Mouse (Mus musculus) brain, embryonic 18.5 days (tissue): ENCODE measurements around the gene Adamts14.

Experiments
- DNase-seq: peaks from one replicate; pipeline ENCODE4 v3.0.0-alpha.2; 2012; ENCODE audit warnings: low read depth, low spot score

Adamts14 gene

DNA sequence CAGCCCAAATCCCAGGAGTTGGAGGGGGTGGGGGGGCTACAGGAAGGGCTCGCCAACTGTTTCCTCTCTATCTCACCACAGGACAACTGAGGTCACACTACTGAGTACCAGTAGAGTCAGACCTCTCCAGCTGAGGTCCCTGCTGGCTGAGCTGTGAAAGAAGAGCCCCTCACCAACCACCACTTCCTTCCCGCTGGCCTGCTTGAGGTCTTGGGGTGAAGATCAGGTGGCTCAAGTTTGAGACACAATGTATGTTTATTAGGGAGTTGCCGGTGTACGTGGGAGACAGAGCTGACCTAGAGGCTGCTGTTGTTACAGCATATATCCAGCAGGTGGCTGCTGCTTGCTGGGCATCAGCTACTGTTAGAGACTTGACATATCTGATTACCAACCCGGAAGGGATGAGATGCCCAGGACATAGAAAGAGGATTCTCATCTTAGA is 2.5 kb upstream of the Adamts14 start:
- no peak for DNase-seq

DNA sequence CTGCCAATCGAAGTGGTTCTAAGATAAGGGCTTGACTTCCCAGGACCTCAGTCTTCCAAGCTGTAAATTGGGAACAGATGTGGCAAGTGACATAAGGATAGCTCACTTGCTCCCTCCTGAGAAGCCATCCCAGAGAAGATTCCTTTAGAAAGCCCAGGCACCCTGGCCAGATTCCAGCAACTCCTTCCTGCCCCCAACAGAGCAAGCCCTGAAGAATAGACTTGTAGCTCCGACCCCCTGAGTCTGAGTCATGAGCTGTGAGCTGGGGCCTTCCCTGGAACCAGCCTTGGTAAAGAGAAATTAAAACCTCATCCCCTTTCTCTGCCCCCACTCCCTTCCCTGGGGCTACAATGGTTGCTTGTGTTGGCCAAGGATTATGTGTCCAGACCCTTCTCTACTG is 1.3 kb upstream of the Adamts14 start:
- DNase-seq, result no peak

DNA sequence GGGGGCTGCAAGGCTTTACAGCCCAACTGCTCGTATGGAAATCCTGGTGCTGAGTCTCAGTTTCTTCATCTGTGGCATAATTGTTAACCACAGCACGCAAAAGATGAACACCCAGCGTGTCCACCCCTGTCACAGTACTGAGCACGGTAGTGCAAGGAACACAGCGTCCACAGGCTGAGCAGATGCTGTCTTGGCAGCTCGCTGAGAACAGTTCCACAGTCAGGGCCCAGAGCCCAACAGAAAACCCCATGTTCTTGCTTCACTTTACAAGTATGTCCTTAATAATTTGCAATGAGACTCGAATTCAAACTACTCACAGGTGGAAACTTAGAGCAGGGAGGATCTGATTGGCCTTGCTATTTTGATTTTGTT is 592 bp upstream of the Adamts14 start:
- DNase-seq, result no peak

DNA sequence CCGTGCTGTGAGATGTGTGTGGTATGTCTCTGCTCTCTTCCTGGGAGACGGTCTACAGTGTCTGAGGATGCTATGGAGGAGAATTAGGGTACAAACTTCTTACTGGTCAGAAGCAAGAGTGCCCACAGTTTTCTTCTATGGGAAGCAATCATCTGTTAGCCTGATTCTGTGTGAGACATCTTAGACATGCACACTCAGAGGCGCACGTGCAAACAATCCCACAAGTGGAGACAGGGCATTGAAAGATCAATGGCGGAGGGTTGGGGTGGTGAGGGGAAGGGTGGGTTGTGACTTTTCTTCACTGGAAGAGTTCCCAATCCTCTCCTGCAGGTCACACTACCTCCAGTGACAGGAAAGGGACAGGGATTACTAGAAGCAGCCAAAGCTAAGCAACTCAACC is 607 bp downstream of the Adamts14 start:
- DNase-seq, result no peak

DNA sequence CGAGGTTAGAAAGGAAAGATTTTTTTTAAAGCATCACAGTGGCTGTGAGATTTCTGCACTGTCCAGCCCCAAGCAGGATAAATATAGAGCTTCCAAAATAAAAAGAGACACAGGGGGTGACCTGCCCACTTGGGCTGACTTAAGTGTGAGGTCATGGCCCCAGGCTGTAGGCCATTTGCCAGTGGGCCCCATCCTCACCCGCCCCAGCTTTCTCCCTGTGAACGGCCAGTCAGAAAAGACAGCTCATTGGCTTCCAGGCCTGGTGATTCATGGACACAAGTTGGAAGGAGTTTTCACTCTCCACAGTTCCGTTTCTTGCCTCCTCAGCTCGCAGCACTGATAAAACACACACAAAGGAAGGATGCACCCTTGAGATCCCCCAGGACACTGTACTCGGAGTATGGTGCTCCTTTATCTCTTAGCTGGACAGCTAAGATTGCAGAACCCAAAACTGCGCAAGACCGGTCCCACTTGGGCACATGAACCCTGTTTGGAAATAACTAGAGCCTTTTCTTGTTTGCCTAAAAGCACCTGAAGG is 1.1 kb downstream of the Adamts14 start:
- no peak for DNase-seq

GRCm38 (mm10) chr10:61267378-61267777 is 5.9 kb downstream of the Adamts14 start:
- DNase-seq, result no peak

GRCm38 (mm10) chr10:61263606-61264005 is 9.6 kb downstream of the Adamts14 start:
- DNase-seq, result no peak

- DNase-seq, result no peak
These were observed 11.7 kb downstream of the Adamts14 start for GRCm38 (mm10) chr10:61261229-61262156.

DNA sequence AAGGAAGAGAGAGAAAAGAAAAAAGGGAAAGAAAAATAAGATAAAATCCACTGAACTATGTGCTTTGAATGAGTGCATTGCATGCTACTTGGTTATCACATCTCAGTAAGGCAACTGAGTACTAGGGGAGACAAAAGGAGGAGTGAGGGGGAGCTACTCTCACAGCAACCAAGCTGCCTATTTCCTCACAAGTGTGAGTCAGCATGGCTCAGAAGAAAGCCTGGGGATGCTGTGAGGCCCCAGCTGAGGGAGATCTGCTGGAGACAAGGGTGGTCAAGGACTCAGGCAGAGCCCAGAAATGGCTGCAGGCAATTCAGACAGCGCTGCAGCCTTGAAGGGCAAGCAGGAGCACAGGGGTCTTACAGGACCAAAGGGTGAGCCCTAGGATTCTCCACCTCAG is 15.1 kb downstream of the Adamts14 start:
- no peak for DNase-seq

DNA sequence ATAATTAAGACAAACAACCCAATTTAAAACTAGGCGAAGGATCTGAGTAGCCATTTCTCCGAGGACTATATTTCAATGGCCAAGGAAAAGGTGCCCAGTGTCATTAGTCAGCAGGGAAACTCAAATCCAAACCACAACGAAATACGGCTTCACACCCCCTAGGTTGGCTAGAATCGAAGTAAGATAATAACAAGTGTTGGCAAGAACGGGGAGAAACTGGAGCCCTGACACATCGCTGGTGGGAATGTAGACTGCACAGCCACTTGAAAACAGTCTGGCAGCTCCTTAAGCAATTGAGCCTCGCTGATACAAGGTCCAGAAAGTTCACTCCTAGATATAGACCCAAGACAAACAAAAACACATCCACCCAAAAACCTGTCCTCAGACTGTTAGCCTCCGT is 16.6 kb downstream of the Adamts14 start:
- DNase-seq, result no peak

- DNase-seq, result no peak
These were observed 18.0 kb downstream of the Adamts14 start for GRCm38 (mm10) chr10:61255190-61255589.

DNA sequence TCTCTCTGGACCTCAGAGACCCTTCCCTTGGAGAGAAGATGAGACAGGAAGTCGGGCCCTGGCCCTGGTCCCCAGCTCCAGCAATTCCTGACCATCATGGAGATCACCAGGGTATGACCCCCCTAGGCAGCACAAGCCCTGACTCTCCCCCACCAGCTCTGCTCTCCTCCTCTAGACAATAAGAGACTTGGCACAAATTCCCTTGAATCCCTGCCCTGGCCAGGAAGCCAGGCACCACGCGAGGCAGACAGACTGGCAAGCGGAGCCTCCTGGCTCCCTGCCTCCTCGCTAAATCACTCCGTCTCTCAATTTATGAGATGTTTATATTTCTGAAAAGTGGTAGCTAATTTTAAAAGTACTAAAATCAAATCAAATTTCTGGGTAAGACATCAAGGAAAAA is 18.5 kb downstream of the Adamts14 start:
- DNase-seq, result peak; percentile 30

DNA sequence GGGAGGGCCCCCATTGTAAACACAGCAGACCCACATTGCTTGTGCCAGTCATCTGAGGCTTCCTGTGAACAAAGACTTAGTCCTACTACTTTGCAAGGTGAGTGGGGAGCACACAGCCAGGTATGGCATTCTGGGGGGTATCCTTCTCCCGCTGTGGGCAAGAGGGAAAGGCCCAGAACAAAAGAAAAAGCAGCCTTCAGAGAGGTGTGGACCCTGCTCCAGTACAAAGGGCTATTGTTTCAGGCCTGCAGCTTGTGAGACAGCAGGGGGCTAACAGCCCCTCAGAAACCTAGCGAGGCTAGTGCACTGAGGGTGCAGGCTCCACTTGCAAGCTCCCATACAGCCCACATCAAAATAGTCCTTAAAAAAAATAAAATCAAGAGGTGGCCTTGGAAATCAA is 23.3 kb downstream of the Adamts14 start:
- no peak for DNase-seq

DNA sequence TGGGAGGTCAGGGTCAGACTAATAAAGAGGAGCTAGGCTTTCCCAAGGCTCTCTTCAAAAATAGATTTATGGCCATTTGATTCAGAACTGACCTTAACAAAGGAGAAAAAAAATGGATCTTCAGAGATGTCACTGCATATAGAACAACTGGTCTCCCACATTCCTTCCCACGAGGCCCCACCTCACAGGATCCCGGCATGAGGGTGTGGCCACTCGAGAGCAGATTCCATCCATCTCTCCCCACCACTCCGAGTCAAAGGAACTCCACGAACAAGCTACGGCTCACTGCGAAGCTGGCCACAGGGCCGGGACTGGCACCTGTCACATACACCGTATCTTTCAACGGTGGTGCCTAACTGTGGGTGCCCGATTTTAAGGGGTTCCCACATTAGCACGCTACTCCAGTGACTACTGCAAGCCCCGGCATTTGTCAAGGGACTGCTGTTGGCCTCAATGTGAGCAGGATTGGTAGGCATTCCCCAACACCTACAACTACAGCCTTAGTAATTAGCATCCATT is 24.6 kb downstream of the Adamts14 start:
- no peak for DNase-seq

GRCm38 (mm10) chr10:61246288-61246687 is 26.9 kb downstream of the Adamts14 start:
- no peak for DNase-seq

DNA sequence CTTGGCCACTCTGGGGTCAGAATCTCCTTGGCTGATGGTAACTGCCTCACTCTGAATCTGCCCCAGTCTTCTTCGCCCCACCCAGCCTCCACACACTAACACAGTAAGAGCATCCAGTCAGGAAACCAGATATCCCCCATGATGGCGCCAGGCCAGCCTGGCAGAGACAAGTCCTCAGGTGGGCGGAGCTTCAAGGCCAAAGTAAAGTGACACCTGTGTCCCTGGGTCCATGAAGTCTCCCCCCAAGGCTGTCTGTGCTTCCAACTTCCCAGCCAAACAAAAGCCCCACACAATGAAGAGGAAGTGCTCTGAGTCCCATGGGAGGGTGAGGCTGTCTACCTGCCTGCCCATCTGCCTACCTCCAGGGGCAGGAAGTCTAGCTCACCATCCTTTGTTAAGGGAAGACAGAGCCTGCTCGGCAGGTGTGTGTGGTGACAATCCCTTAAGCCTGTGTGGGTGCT is 31.2 kb downstream of the Adamts14 start:
- DNase-seq, result no peak

GRCm38 (mm10) chr10:61240108-61240920 is 32.9 kb downstream of the Adamts14 start:
- DNase-seq, result no peak

- DNase-seq, result no peak
These were observed 35.9 kb downstream of the Adamts14 start for GRCm38 (mm10) chr10:61237391-61237785.

- no peak for DNase-seq
These were observed 36.4 kb downstream of the Adamts14 start for GRCm38 (mm10) chr10:61236683-61237390.

DNA sequence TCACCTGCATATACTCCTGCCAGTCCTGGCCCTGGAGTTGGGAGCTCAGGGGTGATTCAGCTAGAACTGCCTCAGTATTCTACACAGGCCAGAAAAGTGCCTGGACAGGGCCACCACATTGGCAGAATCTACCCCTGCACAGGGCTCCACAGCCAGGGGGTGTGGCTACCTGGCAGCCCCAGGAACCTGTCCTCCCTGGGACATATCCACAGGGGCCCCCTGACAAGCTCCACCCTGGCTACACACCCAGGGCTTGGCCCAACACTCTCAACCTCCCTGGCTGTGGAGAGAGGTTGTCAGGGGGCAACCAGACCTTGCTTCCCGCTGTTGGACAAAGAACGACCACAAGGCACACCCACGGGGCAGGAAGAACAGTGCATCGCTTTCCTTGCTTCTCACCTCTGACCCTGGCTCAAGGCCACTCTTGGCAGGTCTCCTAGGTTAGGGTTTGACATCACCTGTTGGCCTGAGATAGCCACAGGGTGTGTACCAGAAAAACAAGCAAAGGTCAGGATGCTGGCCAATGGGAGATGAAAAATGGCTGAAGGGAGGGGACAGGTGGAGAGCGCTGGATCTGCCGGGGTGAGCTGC is 37.5 kb downstream of the Adamts14 start:
- DNase-seq, result no peak

- DNase-seq, result no peak
These were observed 38.9 kb downstream of the Adamts14 start for GRCm38 (mm10) chr10:61234319-61234718.
